Mouse (Mus musculus): Measurements from ENCODE around the gene Actrt3. TPM values are rescaled to one million over a fixed set of nuclear protein-coding genes. Genes with fewer than 3 reads are reported as not detected.
A peak's percentile ranks its signal among the peaks of the same experiment; 100 is the strongest.

The Actrt3 gene
- total and polyA plus RNA-seq, 2 experiments from 2014 or later = 0.14 to 0.54 TPM

DNA sequence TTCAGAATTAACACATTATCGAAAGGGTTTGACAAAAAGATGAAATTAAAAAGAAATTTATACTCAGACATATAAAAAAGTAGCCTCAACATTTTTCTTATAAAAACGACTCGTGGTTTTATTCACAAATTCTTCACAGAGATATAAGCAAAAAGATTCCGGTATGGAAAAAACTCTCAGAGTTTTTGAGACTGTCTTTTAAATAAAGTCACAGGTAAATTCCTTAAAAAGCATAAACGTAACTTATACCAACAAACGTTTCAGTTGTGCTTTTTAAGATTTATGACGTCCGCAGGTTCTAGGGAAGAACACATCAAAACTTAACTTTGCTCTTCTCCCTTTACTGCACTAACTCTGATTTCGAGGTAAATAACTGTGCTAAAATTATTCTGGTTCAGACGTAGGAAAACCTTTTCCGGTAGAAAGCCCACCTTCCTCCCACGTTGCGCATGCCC lies 1.9 kb upstream of the Actrt3 start:
- TF ChIP-seq CTCF (IDR thresholded peaks at IDR 0.05; ENCODE audit: low read depth) = no peak

DNA sequence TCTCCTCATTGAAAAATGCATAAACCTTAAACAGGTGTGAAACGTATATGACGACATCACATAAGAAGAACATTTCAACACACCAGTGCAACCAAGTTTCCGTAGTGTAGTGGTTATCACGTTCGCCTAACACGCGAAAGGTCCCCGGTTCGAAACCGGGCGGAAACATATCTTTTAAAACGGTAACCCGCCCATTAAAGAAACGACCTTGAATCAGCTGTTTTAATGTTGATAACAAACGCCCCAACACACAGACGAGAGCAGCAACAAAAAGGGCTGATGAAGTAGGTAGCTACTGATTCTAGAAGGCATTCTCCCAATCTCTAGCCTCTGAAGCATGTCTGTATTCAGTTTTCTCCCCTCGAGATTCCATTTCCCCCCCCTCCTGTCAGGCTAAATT lies 1.4 kb upstream of the Actrt3 start:
- 0 out of 2 replicates have a peak, but pooled peaks have one; percentile 5 for ATAC-seq

More for the DNA sequence above, 1.9 kb upstream of the Actrt3 start:
- Histone ChIP-seq H3K36me3 (ENCODE audit: insufficient read depth) (no peaks in the 10 kb centered on the region; the same call in 1 of the 2 replicates), H3K9ac (peak overlapping the region; percentile 79), H3K27ac (ENCODE audit: low read depth, low read length) (peak overlapping the region; percentile 92), H3K9me3 (ENCODE audit: low read length) (no peaks in the 10 kb centered on the region), H3K4me1 (ENCODE audit: insufficient read depth) (peaks cover 6% of the 10 kb centered on the region), H3K27me3 (ENCODE audit: insufficient read depth, low read length) (no peaks in the 10 kb centered on the region), H3K4me3 (ENCODE audit: low read depth, low read length) (peak overlapping the region; percentile 66), H3K4me2 (ENCODE audit: low read depth) (peak overlapping the region; percentile 80)
- no peak for DNase-seq
- ATAC-seq = no peak
- WGBS = under 1% methylated on average over 13 of the region's 13 CpGs

DNA sequence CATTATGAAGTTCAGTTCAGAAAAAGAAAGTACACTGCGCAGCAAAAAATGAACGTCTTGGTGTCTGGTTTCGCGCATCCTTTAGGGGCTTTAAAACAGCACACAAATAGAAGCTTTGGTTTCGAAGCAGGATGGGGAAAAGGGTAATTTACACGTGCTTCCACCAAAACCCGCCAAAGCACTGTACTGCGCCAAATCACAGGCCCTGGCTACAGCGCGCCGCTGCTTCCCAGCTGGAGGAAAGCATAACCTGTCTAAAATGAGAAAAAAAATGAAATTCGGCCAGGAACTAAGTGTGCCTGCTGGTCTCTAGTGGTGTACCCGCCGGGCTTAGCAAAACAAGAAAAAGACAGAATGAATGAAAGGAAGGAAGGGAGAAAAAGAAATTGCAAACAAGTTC lies 978 bp upstream of the Actrt3 start:
- WGBS = under 1% methylated on average over 14 of the region's 14 CpGs
- TF ChIP-seq CTCF (IDR thresholded peaks at IDR 0.05; ENCODE audit: low read depth) = no peak
- Histone ChIP-seq H3K4me3 (ENCODE audit: low read depth, low read length) (peak overlapping the region; percentile 66), H3K27me3 (ENCODE audit: insufficient read depth, low read length) (no peaks in the 10 kb centered on the region), H3K36me3 (ENCODE audit: insufficient read depth) (no peaks in the 10 kb centered on the region; the same call in 1 of the 2 replicates), H3K9ac (peak overlapping the region; percentile 41; the same call in 1 of the 2 replicates), H3K27ac (ENCODE audit: low read depth, low read length) (peak overlapping the region; percentile 73), H3K9me3 (ENCODE audit: low read length) (no peaks in the 10 kb centered on the region), H3K4me1 (ENCODE audit: insufficient read depth) (peaks cover 6% of the 10 kb centered on the region), H3K4me2 (ENCODE audit: low read depth) (peak overlapping the region; percentile 80)
- peak; percentile 64 for DNase-seq
- no peak for ATAC-seq

More for the DNA sequence above, 1.4 kb upstream of the Actrt3 start:
- peak overlapping the region; percentile 66 for H3K4me3 ChIP-seq (ENCODE audit: low read depth, low read length)
- peak overlapping the region; percentile 80 for H3K4me2 ChIP-seq (ENCODE audit: low read depth)
- H3K9me3 ChIP-seq (ENCODE audit: low read length) = no peaks in the 10 kb centered on the region
- H3K4me1 ChIP-seq (ENCODE audit: insufficient read depth) = peaks cover 6% of the 10 kb centered on the region
- no peaks in the 10 kb centered on the region; the same call in 1 of the 2 replicates for H3K36me3 ChIP-seq (ENCODE audit: insufficient read depth)
- H3K27ac ChIP-seq (ENCODE audit: low read depth, low read length) = peak overlapping the region; percentile 73
- under 1% methylated on average over 17 of the region's 17 CpGs for WGBS
- TF ChIP-seq CTCF (IDR thresholded peaks at IDR 0.05; ENCODE audit: low read depth) = no peak
- DNase-seq = peak; percentile 93
- no peaks in the 10 kb centered on the region for H3K27me3 ChIP-seq (ENCODE audit: insufficient read depth, low read length)
- peak overlapping the region; percentile 41; the same call in 1 of the 2 replicates for H3K9ac ChIP-seq

DNA sequence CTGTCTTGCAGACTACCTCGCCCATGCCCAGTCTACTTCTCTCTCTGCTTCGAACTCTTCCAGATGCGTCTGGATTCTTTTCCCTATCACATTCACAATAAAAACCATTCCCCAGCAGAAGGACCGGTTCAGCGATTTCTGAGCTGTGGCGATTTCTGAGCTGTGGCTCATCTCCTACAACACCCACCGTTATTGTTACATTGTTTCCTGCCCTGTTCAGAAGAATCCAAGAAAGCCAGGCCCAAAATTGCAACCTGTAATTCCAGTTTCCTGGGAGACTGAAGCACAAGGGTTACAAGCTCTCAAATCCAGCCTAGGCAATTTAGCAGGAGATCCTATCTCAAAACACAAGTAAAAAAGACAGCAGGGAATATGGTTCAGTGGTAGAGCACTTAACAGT lies 2.5 kb downstream of the Actrt3 start:
- no peak for TF ChIP-seq CTCF (IDR thresholded peaks at IDR 0.05; ENCODE audit: low read depth)
- H3K4me1 ChIP-seq (ENCODE audit: insufficient read depth) = no peaks in the 10 kb centered on the region; the same call in 1 of the 2 replicates
- no peak overlapping the region for H3K4me3 ChIP-seq (ENCODE audit: low read depth, low read length)
- no peak overlapping the region for H3K4me2 ChIP-seq (ENCODE audit: low read depth)
- no peak for DNase-seq
- no peak overlapping the region for H3K27ac ChIP-seq (ENCODE audit: low read depth, low read length)
- H3K27me3 ChIP-seq (ENCODE audit: insufficient read depth, low read length) = no peaks in the 10 kb centered on the region
- H3K36me3 ChIP-seq (ENCODE audit: insufficient read depth) = no peaks in the 10 kb centered on the region
- ATAC-seq = no peak
- H3K9ac ChIP-seq = no peak overlapping the region
- no peaks in the 10 kb centered on the region for H3K9me3 ChIP-seq (ENCODE audit: low read length)
- 87% methylated on average over 7 of the region's 7 CpGs for WGBS

DNA sequence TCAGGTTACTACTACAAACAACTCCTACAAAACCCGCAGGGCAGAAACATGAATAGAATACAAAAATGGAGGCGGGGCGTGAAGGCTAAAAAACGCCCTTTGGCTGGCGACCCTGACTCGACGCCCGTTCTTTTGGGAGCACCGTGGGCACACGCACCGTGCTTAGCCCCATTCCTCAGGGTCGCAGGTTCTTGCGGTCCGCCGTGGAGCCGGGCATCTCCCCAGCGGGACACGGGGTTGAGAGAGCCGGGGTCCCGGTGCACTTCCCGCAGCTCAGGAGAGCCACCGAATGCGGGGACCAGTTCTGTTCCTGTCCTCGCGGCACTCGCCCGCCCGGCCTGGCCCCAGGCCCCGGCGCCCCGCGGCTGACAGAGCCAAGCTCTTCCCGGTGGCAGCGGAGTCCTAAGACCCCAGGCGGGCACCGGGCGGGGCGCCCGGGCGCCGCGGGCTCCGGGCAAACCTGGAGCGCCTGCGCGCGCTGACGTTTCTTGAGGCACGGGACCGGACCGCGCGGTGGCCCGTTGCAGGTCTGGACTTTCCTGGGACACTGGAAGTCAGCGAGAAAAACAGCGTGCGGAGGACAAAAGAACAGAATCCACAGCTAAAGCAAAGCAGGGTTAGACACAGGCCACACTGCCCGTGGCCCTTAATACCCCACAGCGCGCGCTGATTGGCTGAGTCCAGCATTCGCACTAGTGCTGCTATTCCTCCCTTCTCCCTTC lies 4.5 kb downstream of the Actrt3 start:
- Histone ChIP-seq H3K4me1 (ENCODE audit: insufficient read depth) (no peaks in the 10 kb centered on the region; the same call in 1 of the 2 replicates), H3K27me3 (ENCODE audit: insufficient read depth, low read length) (no peaks in the 10 kb centered on the region), H3K4me3 (ENCODE audit: low read depth, low read length) (peak overlapping the region; percentile 73), H3K9ac (peak overlapping the region; percentile 82), H3K36me3 (ENCODE audit: insufficient read depth) (no peaks in the 10 kb centered on the region), H3K27ac (ENCODE audit: low read depth, low read length) (peak overlapping the region; percentile 59), H3K4me2 (ENCODE audit: low read depth) (peak overlapping the region; percentile 77), H3K9me3 (ENCODE audit: low read length) (no peaks in the 10 kb centered on the region)
- DNase-seq (peak; percentile 73), ATAC-seq (peak; percentile 69)
- WGBS = under 1% methylated on average over 62 of the region's 62 CpGs
- TF ChIP-seq CTCF (IDR thresholded peaks at IDR 0.05; ENCODE audit: low read depth) = no peak

DNA sequence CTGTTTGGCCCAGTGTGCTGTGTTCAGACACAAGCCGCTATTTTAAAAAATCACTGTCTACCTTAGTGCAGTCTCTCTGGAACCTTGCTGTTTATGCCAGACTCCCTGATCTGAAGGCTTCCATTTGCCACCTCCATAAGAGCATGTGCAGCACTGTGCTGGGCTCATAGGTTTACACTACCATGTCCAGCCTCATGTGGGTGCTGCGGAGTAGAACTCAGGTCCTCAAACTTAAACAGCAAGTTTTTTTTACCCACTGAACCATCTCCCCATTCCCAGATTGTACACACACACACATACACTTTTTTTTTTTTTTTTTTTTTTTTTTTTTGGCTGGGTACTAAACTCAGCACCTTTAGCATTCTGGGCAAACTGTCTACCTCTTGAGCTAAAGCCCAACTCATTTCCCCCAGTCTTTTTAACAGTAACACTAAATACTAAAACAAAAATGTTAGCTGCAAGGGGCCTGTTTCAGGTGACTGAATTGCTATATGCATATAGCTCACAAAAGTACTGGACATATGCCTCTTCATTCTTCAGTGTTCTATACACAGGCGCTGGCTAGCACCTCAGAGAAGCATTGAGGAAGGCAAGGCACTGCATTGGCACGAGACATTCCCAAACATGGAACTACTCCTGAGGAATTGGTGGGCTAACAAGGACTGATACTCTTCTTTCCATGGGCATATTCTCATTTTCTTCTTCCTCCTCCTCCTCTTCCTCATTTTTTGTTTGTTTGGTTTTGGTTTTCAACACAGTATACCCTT lies 5.8 kb downstream of the Actrt3 start:
- ATAC-seq = peak; percentile 35; the same call in 1 of the 2 replicates
- H3K27me3 ChIP-seq (ENCODE audit: insufficient read depth, low read length) = no peaks in the 10 kb centered on the region
- H3K4me3 ChIP-seq (ENCODE audit: low read depth, low read length) = no peak overlapping the region
- TF ChIP-seq CTCF (IDR thresholded peaks at IDR 0.05; ENCODE audit: low read depth) = peak; percentile 29; the same call in 1 of the 2 replicates
- no peaks in the 10 kb centered on the region for H3K4me1 ChIP-seq (ENCODE audit: insufficient read depth)
- H3K36me3 ChIP-seq (ENCODE audit: insufficient read depth) = no peaks in the 10 kb centered on the region
- H3K9ac ChIP-seq = no peak overlapping the region
- peak; percentile 16 for DNase-seq
- H3K9me3 ChIP-seq (ENCODE audit: low read length) = no peaks in the 10 kb centered on the region
- no peak overlapping the region for H3K27ac ChIP-seq (ENCODE audit: low read depth, low read length)
- WGBS = 70% methylated on average over 4 of the region's 4 CpGs
- no peak overlapping the region for H3K4me2 ChIP-seq (ENCODE audit: low read depth)
